Mouse (Mus musculus): ENCODE results near the gene Fam205c. TPM values are rescaled to one million over a fixed set of nuclear protein-coding genes. Genes with fewer than 3 reads are reported as not detected.

Gene Fam205c
- polyA plus RNA-seq, 1 experiment from 2014 or later, result 2.6 TPM

- no peak overlapping the region for H3K4me2 ChIP-seq (replicated peaks)
- no peaks in the 10 kb centered on the region for H3K27me3 ChIP-seq (replicated peaks)
- H3K9ac ChIP-seq, result no peak overlapping the region
- H3K4me3 ChIP-seq, result no peak overlapping the region
- H3K36me3 ChIP-seq, result no peaks in the 10 kb centered on the region
- WGBS, result 90% methylated on average over 5 of the region's 5 CpGs
- ATAC-seq (ENCODE audit: low FRiP score, low read depth), result no peak
- no peaks in the 10 kb centered on the region for H3K4me1 ChIP-seq
- no peaks in the 10 kb centered on the region for H3K9me3 ChIP-seq
- H3K27ac ChIP-seq, result no peak overlapping the region
These were observed 28.7 kb upstream of the Fam205c start for GRCm38 (mm10) chr4:42902730-42903129.

DNA sequence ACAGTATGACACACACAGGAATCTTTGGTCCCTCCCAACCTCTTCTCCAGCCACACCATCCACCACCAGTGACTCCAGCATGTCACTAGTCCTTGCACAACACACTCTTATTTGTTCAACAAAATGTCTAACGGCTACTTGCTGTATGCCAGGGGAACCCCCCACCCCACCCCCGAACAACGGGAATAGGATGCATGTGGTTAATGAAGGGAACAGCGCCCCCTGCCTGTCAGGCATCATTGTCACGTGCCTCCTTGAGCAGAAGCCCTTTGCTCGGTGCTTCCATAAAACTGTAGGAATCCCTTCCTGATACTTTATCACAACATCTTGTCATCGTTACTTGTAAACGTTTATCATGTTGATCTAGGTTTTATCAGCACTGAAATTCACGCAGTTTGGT lies 28.1 kb upstream of the Fam205c start:
- Histone ChIP-seq H3K4me1 (no peaks in the 10 kb centered on the region), H3K9ac (no peak overlapping the region), H3K36me3 (no peaks in the 10 kb centered on the region), H3K27ac (no peak overlapping the region), H3K27me3 (replicated peaks) (no peaks in the 10 kb centered on the region), H3K9me3 (no peaks in the 10 kb centered on the region), H3K4me2 (replicated peaks) (no peak overlapping the region), H3K4me3 (no peak overlapping the region)
- 61% methylated on average over 9 of the region's 9 CpGs for WGBS
- ATAC-seq (ENCODE audit: low FRiP score, low read depth), result no peak

DNA sequence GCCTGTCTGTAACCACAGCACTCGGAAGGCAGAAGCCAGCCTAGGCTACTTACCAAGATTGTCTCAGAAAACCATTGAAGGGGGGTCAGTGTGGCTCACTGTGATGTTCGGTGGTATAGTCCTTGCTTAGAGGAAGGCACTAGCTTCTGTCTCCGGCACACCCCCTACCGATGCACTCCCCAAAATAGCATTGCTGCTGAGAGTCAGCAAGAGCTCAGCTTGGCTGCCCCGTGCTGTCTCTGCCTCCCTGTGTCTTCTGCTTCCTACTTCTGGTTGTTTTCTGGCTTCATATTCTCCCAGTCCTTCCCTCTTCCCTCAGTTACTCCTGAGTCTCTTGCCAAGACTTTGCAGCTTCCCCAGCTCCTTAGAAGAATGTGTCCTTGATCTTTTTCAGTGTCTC lies 26.8 kb upstream of the Fam205c start:
- no peak for ATAC-seq (ENCODE audit: low FRiP score, low read depth)
- no peak overlapping the region for H3K4me3 ChIP-seq
- 75% methylated on average over 5 of the region's 5 CpGs for WGBS
- no peak overlapping the region for H3K4me2 ChIP-seq (replicated peaks)
- H3K4me1 ChIP-seq, result no peaks in the 10 kb centered on the region
- H3K27me3 ChIP-seq (replicated peaks), result no peaks in the 10 kb centered on the region
- H3K27ac ChIP-seq, result no peak overlapping the region
- H3K36me3 ChIP-seq, result no peaks in the 10 kb centered on the region
- no peak overlapping the region for H3K9ac ChIP-seq
- H3K9me3 ChIP-seq, result no peaks in the 10 kb centered on the region

DNA sequence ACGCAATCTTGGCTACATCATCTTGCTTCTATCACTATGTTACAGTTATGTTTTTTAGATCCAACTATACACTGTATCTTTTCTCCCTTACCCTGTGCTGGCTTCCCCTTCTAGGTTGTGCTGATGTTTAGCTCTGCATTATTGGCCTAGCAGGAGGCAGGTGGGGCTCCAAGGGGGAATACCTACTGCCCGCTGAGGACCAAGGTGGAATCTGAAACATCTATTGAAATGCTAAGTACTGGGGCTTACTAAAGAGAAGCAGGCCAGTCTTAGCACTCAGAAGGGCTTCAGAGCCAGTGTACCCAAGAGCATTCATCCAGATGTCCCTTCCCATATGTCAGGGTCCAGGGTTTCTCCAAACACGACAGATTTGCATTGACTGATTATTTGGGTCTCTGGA lies 24.9 kb upstream of the Fam205c start:
- no peak overlapping the region for H3K9ac ChIP-seq
- no peaks in the 10 kb centered on the region for H3K36me3 ChIP-seq
- no peak overlapping the region for H3K4me3 ChIP-seq
- H3K27me3 ChIP-seq (replicated peaks), result no peaks in the 10 kb centered on the region
- no peaks in the 10 kb centered on the region for H3K9me3 ChIP-seq
- H3K4me1 ChIP-seq, result no peaks in the 10 kb centered on the region
- ATAC-seq (ENCODE audit: low FRiP score, low read depth), result no peak
- 32% methylated on average over 3 of the region's 3 CpGs for WGBS
- H3K27ac ChIP-seq, result no peak overlapping the region
- no peak overlapping the region for H3K4me2 ChIP-seq (replicated peaks)

DNA sequence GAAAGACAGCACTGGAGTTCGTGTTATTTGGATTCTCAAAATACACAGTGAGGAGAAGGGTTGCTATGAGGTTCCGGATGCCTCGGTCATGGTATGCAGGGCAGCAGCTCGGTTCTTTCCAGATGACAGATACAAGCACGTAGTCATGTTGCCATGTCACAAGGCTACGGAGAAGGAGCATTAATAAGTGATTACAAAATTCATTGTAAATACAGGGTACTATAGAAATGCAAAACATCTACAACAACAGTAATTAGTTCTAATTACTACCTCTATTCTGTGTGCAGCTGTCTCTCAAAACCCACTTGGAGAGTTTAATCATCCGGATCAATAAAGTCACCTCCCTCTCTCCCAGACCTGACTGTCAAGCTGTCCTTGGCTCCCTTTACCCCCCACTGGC lies 21.1 kb upstream of the Fam205c start:
- Histone ChIP-seq H3K9ac (no peak overlapping the region), H3K9me3 (no peaks in the 10 kb centered on the region), H3K36me3 (no peaks in the 10 kb centered on the region), H3K4me3 (no peak overlapping the region), H3K4me1 (no peaks in the 10 kb centered on the region), H3K27ac (no peak overlapping the region), H3K27me3 (replicated peaks) (no peaks in the 10 kb centered on the region), H3K4me2 (replicated peaks) (no peak overlapping the region)
- ATAC-seq (ENCODE audit: low FRiP score, low read depth), result no peak
- WGBS, result 65% methylated on average over 7 of the region's 7 CpGs

- ATAC-seq (ENCODE audit: low FRiP score, low read depth), result no peak
- H3K9me3 ChIP-seq, result no peaks in the 10 kb centered on the region
- WGBS, result 70% methylated on average over 7 of the region's 7 CpGs
- H3K27me3 ChIP-seq (replicated peaks), result no peaks in the 10 kb centered on the region
- no peaks in the 10 kb centered on the region for H3K36me3 ChIP-seq
- H3K9ac ChIP-seq, result no peak overlapping the region
- H3K4me2 ChIP-seq (replicated peaks), result no peak overlapping the region
- no peak overlapping the region for H3K4me3 ChIP-seq
- H3K4me1 ChIP-seq, result no peaks in the 10 kb centered on the region
- no peak overlapping the region for H3K27ac ChIP-seq
These were observed 17.1 kb upstream of the Fam205c start for GRCm38 (mm10) chr4:42891176-42891575.

GRCm38 (mm10) chr4:42888806-42889205 lies 14.8 kb upstream of the Fam205c start:
- no peak overlapping the region for H3K4me3 ChIP-seq
- H3K4me1 ChIP-seq, result no peaks in the 10 kb centered on the region
- no peaks in the 10 kb centered on the region for H3K27me3 ChIP-seq (replicated peaks)
- H3K27ac ChIP-seq, result no peak overlapping the region
- H3K4me2 ChIP-seq (replicated peaks), result no peak overlapping the region
- no peak overlapping the region for H3K9ac ChIP-seq
- H3K36me3 ChIP-seq, result no peaks in the 10 kb centered on the region
- H3K9me3 ChIP-seq, result no peaks in the 10 kb centered on the region
- ATAC-seq (ENCODE audit: low FRiP score, low read depth), result no peak
- 92% methylated on average over 6 of the region's 6 CpGs for WGBS

DNA sequence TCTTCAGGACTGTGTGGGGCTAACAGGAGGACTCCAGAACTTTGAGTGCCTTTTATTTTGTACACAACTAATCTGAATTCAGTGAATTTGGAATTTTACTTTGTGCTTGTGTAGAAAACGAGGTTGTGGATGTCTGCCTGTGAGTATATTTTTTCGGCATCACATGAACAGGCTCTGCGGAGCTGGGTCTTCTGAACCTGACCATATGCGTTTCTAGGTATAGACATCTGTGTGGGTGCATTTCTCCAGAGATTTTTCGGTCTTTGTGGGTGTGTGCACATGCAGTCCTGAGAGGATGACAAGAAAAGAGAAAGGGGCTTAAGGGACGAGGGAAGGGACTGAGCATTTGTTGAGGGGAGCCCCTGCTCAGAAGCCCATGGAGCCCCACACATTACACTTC lies 12.9 kb upstream of the Fam205c start:
- WGBS, result 89% methylated on average over 6 of the region's 6 CpGs
- ATAC-seq (ENCODE audit: low FRiP score, low read depth), result no peak
- Histone ChIP-seq H3K9ac (no peak overlapping the region), H3K4me2 (replicated peaks) (no peak overlapping the region), H3K27me3 (replicated peaks) (no peaks in the 10 kb centered on the region), H3K27ac (no peak overlapping the region), H3K9me3 (no peaks in the 10 kb centered on the region), H3K36me3 (no peaks in the 10 kb centered on the region), H3K4me3 (no peak overlapping the region), H3K4me1 (no peaks in the 10 kb centered on the region)

DNA sequence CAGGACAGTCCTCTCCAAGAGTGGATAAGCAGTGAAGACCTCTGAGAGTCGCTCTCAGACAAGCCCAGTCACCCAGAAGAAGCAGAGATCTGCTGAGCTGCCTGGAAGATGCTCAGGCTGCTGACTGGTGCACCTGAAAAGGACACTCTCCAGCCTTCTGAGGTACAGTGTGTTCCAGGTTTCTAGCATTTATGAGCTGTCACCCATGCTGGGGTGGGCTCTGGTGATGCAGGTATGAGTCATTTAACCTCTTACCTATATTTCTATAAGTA lies 6.6 kb upstream of the Fam205c start:
- Histone ChIP-seq H3K27ac (no peak overlapping the region), H3K9me3 (no peaks in the 10 kb centered on the region), H3K36me3 (no peaks in the 10 kb centered on the region), H3K9ac (no peak overlapping the region), H3K27me3 (replicated peaks) (no peaks in the 10 kb centered on the region), H3K4me1 (no peaks in the 10 kb centered on the region), H3K4me2 (replicated peaks) (no peak overlapping the region), H3K4me3 (no peak overlapping the region)
- 65% methylated on average over 1 of the region's 1 CpGs for WGBS
- no peak for ATAC-seq (ENCODE audit: low FRiP score, low read depth)

- ATAC-seq (ENCODE audit: low FRiP score, low read depth), result no peak
These were observed 6.0 kb upstream of the Fam205c start for GRCm38 (mm10) chr4:42879829-42880676.

DNA sequence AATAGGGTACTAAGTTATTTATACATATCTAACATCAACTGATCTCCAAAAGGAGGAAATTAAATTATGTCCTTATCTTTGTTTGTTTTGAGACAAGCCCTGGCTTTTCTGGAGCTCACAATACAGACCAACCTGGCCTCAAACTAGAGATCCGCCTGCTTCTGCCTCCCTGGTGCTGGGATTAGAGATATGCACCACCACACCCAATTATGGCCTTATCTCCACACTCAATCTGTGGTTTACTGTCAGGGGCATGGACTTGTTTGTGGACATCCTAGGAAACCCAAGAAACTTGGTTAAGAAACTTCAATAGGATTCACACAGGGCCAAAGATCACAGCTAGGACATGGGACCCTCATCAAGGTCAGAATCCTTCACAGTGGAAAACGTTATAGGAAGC lies 3.6 kb upstream of the Fam205c start:
- Histone ChIP-seq H3K4me3 (no peak overlapping the region), H3K9ac (no peak overlapping the region), H3K9me3 (no peaks in the 10 kb centered on the region), H3K27me3 (replicated peaks) (no peaks in the 10 kb centered on the region), H3K36me3 (no peaks in the 10 kb centered on the region), H3K4me1 (no peaks in the 10 kb centered on the region), H3K27ac (no peak overlapping the region), H3K4me2 (replicated peaks) (no peak overlapping the region)
- ATAC-seq (ENCODE audit: low FRiP score, low read depth), result no peak
- WGBS, result 84% methylated on average over 2 of the region's 2 CpGs

More at GRCm38 (mm10) chr4:42879829-42880676, 6.0 kb upstream of the Fam205c start:
- H3K27ac ChIP-seq, result no peak overlapping the region
- H3K9ac ChIP-seq, result no peak overlapping the region
- no peaks in the 10 kb centered on the region for H3K9me3 ChIP-seq
- H3K4me3 ChIP-seq, result no peak overlapping the region
- 88% methylated on average over 16 of the region's 16 CpGs for WGBS
- H3K36me3 ChIP-seq, result no peaks in the 10 kb centered on the region
- no peak overlapping the region for H3K4me2 ChIP-seq (replicated peaks)
- no peaks in the 10 kb centered on the region for H3K4me1 ChIP-seq
- no peaks in the 10 kb centered on the region for H3K27me3 ChIP-seq (replicated peaks)

DNA sequence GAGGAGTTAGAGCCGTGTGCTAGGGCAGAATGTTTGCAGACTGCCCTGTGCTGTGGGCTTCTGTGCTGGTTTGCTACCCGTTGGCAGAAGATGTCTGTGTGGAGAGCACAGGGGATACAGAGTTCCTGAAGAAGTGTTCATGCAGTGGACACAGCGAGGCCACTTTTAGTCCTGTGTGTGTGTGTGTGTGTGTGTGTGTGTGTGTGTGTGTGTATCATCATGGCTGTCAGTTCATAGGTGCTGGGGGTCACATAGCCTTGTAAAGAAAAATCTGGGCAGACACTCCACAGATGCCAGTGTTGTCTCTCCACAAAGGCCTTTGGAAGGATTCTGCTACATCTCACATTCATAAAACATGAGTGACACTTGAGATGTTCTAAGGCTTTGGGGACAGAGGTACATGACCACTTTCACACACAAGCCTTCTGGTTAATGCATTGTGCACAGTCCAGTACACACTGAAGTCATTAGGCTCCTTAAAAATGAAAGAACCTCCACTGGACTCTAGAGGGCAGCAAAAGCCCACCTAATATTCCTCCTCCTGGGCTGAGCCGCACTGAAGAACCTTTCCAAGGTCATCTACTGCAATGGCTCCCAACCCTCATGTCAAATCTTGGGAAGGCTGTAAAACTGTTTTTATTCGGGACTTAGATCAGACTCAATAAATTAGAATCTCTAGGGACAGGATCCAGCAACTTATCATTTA lies 2.7 kb upstream of the Fam205c start:
- no peaks in the 10 kb centered on the region for H3K36me3 ChIP-seq
- no peak overlapping the region for H3K4me2 ChIP-seq (replicated peaks)
- H3K27me3 ChIP-seq (replicated peaks), result no peaks in the 10 kb centered on the region
- H3K27ac ChIP-seq, result no peak overlapping the region
- no peak overlapping the region for H3K4me3 ChIP-seq
- no peaks in the 10 kb centered on the region for H3K4me1 ChIP-seq
- WGBS, result 38% methylated on average over 5 of the region's 5 CpGs
- no peaks in the 10 kb centered on the region for H3K9me3 ChIP-seq
- peak; percentile 63; the same call in 1 of the 2 replicates for ATAC-seq (ENCODE audit: low FRiP score, low read depth)
- no peak overlapping the region for H3K9ac ChIP-seq

All from neural tube, embryonic 12.5 days (tissue).